ENCODE assay signal across 16 mouse cellular contexts in genomic region chr9:63703236-63703785, GRCm38 (mm10). TPM values are rescaled to one million over a fixed set of nuclear protein-coding genes. Genes with fewer than 3 reads are reported as not detected.
DNase-seq lines count a peak whose midpoint lies in the region; ATAC-seq and TF ChIP-seq lines count a peak whose summit lies in the region.
"Had no signal": no experiment of that assay in that cellular context is flagged by ENCODE, and none has a peak within 500 bp of the region (broad histone marks: within the 10 kb centered on the region; RNA-seq: fewer than 3 reads in every experiment).

No protein-coding gene starts in this region.

- intact Hi-C loops in left cerebral cortex, postnatal 36 days (cut with DNase I), result no loop called here
- intact Hi-C loops in gastrocnemius, postnatal 36 days (cut with DNase I), result loop anchor here (5.0 kb wide), 1 partner anchor 36 kb away; no protein-coding TSS in a partner anchor

- H3K4me2 ChIP-seq in embryonic facial prominence, embryonic 12.5 days (replicated peaks), result no peak overlapping the region
- H3K4me2 ChIP-seq: hindbrain, embryonic 12.5 days; liver, embryonic 11.5 days; midbrain, embryonic 11.5 days; neural tube, embryonic 13.5 days had no signal

- 0 out of 2 replicates have a peak overlapping the region, but pooled peaks have one; percentile 69 for H3K27ac ChIP-seq in embryonic facial prominence, embryonic 12.5 days
- no peak overlapping the region for H3K27ac ChIP-seq in embryonic facial prominence, embryonic 10.5 days (replicated peaks)
- H3K27ac ChIP-seq in layer of hippocampus, adult 2 months, result peak overlapping the region; percentile 83
- H3K27ac ChIP-seq: hindbrain, embryonic 12.5 days had no signal

- H3K4me1 ChIP-seq in embryonic facial prominence, embryonic 12.5 days, result peaks cover 71% of the 10 kb centered on the region
- H3K4me1 ChIP-seq in embryonic facial prominence, embryonic 10.5 days, result peaks cover 84% of the 10 kb centered on the region

- no peak for ATAC-seq in embryonic facial prominence, embryonic 12.5 days (ENCODE audit: insufficient number of reproducible peaks, insufficient read depth, low FRiP score, low TSS enrichment)
- ATAC-seq in neutrophil, adult 5-6 weeks (ENCODE audit: extremely low read depth, insufficient number of reproducible peaks, low FRiP score, poor library complexity, severe bottlenecking), result peak; percentile 16; the same call in 1 of the 2 replicates
- ATAC-seq: forebrain, embryonic 16.5 days had no signal

- H3K4me3 ChIP-seq in embryonic facial prominence, embryonic 12.5 days, result no peak overlapping the region
- H3K4me3 ChIP-seq in embryonic facial prominence, embryonic 10.5 days, result no peak overlapping the region
- no peak overlapping the region for H3K4me3 ChIP-seq in layer of hippocampus, adult 2 months
- H3K4me3 ChIP-seq: hindbrain, embryonic 12.5 days; neural tube, embryonic 13.5 days had no signal

- no peaks in the 10 kb centered on the region for H3K36me3 ChIP-seq in embryonic facial prominence, embryonic 12.5 days
- H3K36me3 ChIP-seq in embryonic facial prominence, embryonic 10.5 days (replicated peaks), result peaks cover 22% of the 10 kb centered on the region
- H3K36me3 ChIP-seq: hindbrain, embryonic 12.5 days; neural tube, embryonic 13.5 days had no signal

- WGBS in embryonic facial prominence, embryonic 12.5 days, result 84% methylated on average over 7 of the region's 7 CpGs
- 90% methylated on average over 7 of the region's 7 CpGs for WGBS in embryonic facial prominence, embryonic 10.5 days

- H3K9ac ChIP-seq in embryonic facial prominence, embryonic 12.5 days, result no peak overlapping the region
- H3K9ac ChIP-seq: hindbrain, embryonic 12.5 days; lung, embryonic 14.5 days; neural tube, embryonic 13.5 days had no signal

- no peaks in the 10 kb centered on the region for H3K27me3 ChIP-seq in embryonic facial prominence, embryonic 12.5 days
- no peaks in the 10 kb centered on the region for H3K27me3 ChIP-seq in embryonic facial prominence, embryonic 10.5 days (replicated peaks; ENCODE audit: low read depth, poor library complexity, severe bottlenecking)
- H3K27me3 ChIP-seq: hindbrain, embryonic 12.5 days; neural tube, embryonic 13.5 days had no signal

- H3K9me3 ChIP-seq in embryonic facial prominence, embryonic 12.5 days, result no peaks in the 10 kb centered on the region
- no peaks in the 10 kb centered on the region for H3K9me3 ChIP-seq in embryonic facial prominence, embryonic 10.5 days
- H3K9me3 ChIP-seq: hindbrain, embryonic 12.5 days; neural tube, embryonic 13.5 days had no signal

- no peak for TF ChIP-seq CTCF in layer of hippocampus, adult 2 months (conservative IDR thresholded peaks at IDR 0.05)

- no peak for DNase-seq in embryonic facial prominence, embryonic 10.5 days (ENCODE audit: low spot score)
- no peak for DNase-seq in layer of hippocampus, adult 2 months (ENCODE audit: low spot score in 2 of 2)
- no peak for DNase-seq in layer of hippocampus, adult 18-20 months (ENCODE audit: low spot score in 2 of 2)
- peak; percentile 51 for DNase-seq in induced T-regulatory cell, adult 2 months (ENCODE audit: low read depth)
- DNase-seq in left cerebral cortex, postnatal 36 days (ENCODE audit: low spot score in 2 of 2), result no peak
- DNase-seq in gastrocnemius, postnatal 36 days, result no peak
- DNase-seq: right cerebral cortex, postnatal 14 days; thymus, postnatal 25 days had no signal

RNA-seq across cellular contexts. Expression of gene Smad3, which starts 54.5 kb away (rescaled TPM):
- 37.4 and 38.6 TPM in 2 replicates for polyA plus RNA-seq in embryonic facial prominence, embryonic 12.5 days (2016; fragmentation: Nextera tagmentation; extraction: Ambion mirVana)
- polyA plus RNA-seq in embryonic facial prominence, embryonic 10.5 days (2016; fragmentation: Nextera tagmentation; extraction: Ambion mirVana), result 23.4 and 25.5 TPM in 2 replicates
- 10 to 100 TPM; 48.7 to 49.6 TPM for total RNA-seq in layer of hippocampus, adult 2 months (2021)
- total RNA-seq in layer of hippocampus, adult 18-20 months (2021), result 10 to 100 TPM; 58.2 to 62.5 TPM
- total RNA-seq in neutrophil, adult 5-6 weeks (2017), result 28.1 and 28.7 TPM in 2 replicates
- total RNA-seq in left cerebral cortex, postnatal 36 days (2021), result 10 to 100 TPM; 45.2 to 71.2 TPM
- 10 to 100 TPM; 46.3 to 56.9 TPM for total RNA-seq in gastrocnemius, postnatal 36 days (2021)
